Mouse (Mus musculus): Measurements from ENCODE around the gene Rnf144a.

DNA sequence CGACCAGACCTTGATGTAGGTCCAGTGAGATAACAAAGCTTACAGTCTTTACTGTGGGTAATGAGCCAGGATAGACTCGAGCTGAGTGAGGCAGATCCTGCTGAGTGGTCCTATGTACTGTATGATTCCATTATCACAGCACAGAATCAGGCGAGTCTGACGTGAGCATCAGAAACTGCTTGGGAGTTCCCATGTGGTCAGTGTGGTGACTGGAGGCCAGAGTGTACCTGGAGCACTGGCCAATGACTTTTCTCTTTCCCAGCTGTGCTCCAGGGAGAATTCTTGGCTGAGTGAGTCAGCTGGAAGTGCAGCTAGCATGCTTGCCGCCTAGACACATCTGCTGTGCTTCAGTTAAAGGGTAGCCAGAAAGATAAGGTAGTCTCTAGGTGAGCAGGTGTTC is 39.6 kb upstream of the Rnf144a start:
- TF ChIP-seq CTCF (IDR thresholded peaks at IDR 0.05; ENCODE audit: borderline replicate concordance, extremely low read depth, insufficient read depth, insufficient read length) (no peak), POLR2A (IDR thresholded peaks at IDR 0.05; ENCODE audit: borderline replicate concordance, extremely low read depth, insufficient read depth, insufficient read length, poor library complexity, severe bottlenecking) (no peak)

Data from brain, embryonic 14.5 days (tissue).